Mouse (Mus musculus) olfactory bulb, adult 2 months (tissue): ENCODE results near the gene She.

Experiments
- CTCF ChIP-seq: fragments of 200-500 bp; IDR thresholded peaks from 2 replicates; pipeline ENCODE4 v1.5.1; 2012; ENCODE audit warnings: low read depth, mild to moderate bottlenecking, low read length, moderate library complexity; ENCODE audit not compliant: insufficient read depth
- POLR2A ChIP-seq: fragments of 200-500 bp; IDR thresholded peaks from 2 replicates; pipeline ENCODE4 v1.6.1; 2012; ENCODE audit warnings: mild to moderate bottlenecking, low read depth, low read length, moderate library complexity; ENCODE audit not compliant: insufficient read depth

DNA sequence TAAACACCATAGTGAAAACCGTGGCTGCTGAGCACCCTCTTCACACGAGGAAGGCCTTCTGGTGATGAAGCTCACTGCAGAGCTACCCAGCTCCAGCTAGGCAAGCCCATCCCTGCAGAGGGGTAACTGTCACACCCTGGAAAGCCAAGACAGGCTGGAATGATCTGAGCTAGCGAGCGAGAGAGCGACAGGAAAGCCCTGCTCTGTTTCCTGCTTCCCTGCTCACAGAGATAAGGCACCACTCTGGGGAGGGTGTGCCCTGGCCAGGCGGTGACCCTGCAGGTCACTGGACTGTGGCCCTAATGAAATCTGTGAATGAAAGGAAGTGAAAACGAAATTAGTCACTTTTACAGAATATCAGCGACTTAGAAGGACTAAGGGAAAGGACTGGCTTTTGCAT lies 4.2 kb downstream of the She start:
- TF ChIP-seq CTCF (no peak), POLR2A (no peak)
